Mouse (Mus musculus): ENCODE results near the gene Eif3j1.
"Not testable (repeated sequence)": the region's sequence is repeated elsewhere in the genome, so short reads cannot be mapped to it uniquely, and the experiment has no call there.

Gene Eif3j1

DNA sequence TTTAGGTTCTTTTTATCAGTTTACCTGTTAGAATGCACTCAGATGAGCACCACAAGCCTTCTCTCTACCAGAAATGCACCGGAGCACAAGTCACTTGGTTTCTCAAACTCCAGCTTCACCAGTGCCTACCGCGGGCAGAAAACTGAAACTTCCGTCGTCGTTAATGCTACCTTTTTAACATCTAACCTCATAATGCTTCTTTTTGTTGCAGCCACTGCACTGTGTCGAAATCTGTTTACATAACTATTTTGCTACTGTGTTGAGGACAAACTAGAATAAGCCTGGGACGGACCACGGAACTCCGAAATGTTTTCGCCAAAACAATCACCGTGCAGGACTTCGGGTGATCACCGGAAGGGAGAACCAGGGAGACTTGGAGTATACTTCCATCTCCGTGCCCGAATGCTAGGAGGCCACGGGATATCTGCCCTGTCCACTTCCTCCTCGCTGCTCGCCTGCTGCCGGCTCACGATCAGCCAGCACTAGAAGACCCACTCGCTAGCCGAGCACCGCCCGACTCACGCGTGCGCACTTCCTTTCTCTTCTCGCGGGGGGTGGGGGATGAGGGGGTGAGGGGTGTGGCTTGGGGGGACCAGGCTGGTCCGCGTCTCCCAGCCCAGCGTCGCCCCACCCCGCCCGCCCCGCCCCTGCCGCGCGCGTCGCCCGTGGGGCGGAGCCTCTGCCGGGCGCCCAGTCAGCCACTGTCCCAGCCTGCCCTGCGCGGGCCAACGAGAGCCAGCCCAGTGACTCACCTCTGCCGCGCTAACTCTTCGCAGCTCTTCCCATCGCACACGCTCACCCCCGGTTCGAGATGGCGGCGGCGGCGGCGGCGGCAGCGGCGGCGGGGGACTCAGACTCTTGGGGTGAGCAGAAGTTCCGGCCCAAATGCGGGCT, at the start of gene Eif3j1:
Eif3j1 (plus strand) TSS at position 685 of the 894 bp plus-strand sequence.
- in situ Hi-C loops (cut with MboI): no loop called here

DNA sequence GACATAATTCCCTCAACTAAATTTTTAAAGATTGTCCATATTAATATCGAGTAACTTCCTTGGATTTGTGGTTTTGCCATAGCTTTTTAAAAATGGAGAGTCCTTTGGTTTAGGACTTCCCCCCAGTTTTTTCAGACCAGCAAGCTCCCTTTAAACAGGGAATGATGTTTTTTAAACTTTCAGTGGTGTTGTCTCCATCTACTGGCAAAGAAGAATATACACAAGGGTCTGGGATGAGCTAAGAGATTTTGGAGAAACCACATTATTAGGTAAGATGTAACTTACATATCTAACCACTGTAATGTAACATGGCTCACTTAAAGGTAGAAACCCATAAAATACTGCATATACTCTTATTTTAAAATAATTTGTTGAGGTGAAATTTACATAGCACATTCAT, 32.6 kb upstream of the Eif3j1 start:
- in situ Hi-C loops (cut with MboI): no loop called here

DNA sequence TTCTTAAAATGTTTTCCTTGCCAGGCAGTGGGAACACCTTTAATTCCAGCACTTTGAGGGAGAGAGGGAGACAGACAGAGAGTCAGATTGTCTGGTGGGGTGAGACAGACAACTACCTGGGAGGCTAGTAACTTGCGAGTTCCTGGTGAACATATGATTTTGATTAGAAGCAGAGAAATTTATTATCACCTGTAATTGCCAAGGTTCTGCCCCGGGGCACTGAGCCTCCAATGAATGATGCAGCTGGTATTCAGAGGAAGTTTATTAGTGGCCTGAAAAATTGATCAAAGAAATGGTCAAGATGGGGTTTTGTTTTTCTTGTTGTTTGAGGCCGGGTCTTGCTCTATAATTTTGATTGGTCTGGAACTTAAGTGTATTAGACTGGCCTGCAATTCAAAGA, 19.5 kb upstream of the Eif3j1 start:
- in situ Hi-C loops (cut with MboI): no loop called here

DNA sequence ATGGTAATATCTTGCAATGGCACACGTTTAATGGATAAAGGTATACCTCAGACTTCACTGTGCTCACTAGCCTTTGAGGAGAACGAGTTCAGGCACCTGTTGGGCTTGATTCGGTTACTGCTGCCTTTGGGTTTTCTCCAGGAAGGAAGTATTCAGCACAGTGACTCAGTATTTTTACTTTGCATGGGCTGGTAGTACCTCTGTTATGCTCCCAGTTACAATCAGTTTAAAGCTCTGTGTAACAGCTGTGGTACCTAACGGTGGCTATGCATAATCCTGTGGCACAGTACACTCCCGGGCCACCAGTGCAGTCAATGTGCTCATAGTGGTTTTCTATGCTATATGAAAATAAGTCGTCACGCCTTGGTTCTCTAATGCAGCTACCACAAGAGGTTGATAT, 16.9 kb upstream of the Eif3j1 start:
- in situ Hi-C loops (cut with MboI): no loop called here

DNA sequence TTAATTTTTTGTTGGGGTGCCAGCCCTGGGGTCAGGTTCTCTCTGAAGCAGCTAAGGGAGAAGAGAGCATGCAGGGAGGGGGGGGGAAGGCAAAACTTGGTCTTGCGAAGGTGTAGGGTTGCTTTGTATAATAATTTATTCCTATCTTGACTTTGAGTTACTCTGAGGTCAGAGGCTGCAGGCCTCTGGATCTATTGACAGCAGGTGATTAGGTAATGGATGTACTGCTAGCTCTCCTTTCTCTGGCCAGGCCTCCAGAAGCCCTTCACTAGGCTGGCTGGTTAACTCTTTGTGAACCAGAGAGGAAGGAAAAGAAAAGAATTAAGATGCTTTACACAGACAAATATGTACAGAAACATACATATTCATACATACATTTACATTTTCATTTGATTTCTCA, 9.6 kb upstream of the Eif3j1 start:
- in situ Hi-C loops (cut with MboI): no loop called here

DNA sequence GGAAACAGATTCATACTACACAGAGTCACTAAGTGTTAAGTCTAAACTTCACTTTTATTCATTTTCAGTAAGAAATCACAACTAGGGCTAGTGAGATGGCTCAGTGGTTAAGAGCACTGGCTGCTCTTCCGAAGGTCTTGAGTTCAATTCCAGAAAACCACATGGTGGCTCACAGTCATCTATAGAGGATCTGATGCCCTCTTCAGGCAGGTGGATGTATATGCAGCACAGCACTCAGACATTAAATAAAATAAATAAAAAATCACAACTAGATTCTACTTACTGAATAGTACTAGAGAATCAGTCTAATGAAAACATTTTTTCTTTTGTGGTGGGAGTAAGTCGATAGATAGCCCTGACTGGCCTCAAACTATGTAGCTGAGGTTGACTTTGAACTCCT, 6.1 kb upstream of the Eif3j1 start:
- in situ Hi-C loops (cut with MboI): no loop called here

DNA sequence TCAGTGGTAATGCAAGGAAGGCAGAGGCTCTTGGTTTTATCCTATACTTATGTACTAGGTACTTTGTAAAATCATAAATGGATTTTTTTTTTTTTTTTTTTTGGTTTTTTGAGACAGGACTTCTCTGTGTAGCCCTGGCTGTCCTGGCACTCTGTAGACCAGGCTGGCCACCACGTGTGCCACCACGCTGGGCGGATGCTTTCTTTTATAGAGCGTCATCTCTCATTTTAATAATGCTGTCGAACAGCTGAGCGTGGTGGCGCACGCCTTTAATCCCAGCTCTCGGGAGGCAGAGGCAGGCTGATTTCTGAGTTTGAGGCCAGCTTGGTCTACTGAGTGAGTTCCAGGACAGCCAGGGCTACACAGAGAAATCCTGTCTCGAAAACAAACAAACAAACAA, 1.3 kb upstream of the Eif3j1 start:
- in situ Hi-C loops (cut with MboI): not testable (repeated sequence)

DNA sequence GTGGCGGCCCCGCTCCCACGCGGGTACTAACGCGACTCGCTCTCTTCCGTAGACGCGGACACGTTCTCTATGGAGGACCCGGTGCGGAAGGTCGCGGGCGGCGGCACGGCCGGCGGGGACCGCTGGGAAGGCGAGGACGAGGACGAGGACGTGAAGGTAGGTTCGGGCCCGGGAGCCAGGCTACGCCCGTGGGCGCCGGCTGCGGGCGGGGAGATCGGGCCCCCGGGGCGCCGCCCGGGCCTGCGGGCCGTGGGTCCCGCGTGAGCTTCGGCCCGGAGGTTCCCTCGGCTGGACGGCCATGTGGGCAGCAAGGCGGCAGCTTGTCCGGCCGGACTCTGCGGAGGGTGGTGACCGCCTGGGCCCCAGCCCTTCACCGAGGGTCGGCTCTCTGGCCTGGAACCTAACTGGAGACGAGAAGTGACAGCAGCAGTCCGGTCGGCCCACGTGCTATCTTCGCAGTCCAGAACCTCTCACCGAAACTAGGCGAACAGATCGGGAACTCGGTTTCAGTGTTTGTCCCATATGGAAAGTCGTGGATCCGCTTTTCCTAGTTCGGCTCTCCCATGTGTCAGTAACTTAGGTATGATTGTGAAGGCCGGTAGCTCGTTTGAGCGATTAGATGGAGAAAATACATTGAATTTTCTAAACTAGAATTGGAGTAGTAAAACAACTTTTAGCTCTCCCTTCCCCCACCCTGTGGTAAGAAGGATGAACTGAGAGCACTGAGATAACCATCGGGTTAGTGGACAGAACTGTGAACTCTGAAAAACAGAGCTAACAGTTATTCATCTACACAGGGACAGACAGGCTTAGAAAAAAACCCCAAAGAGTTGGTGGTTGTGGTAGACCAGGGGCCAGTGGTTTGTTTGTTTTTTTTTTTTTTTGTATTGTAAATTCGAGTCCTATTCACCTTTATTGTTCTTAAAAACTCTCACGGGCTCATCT, 682 bp downstream of the Eif3j1 start:
- in situ Hi-C loops (cut with MboI): no loop called here

DNA sequence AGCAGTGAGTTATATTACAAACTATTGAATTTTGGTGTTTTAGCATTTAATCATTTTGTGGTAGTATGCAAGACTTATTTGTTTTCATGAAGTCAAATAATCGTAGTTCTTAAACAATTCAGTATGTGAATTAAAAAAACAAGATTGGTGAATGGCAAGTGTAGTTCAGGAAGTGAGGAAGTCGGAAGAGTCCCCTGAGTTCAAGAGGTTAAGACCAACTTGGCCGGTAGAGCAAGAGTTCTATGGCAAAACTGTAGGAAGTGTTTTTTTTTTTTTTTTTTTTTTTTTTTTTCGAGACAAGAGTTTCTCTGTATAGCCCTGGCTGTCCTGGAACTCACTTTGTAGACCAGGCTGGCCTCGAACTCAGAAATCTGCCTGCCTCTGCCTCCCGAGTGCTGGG, 3.6 kb downstream of the Eif3j1 start:
- in situ Hi-C loops (cut with MboI): no loop called here

DNA sequence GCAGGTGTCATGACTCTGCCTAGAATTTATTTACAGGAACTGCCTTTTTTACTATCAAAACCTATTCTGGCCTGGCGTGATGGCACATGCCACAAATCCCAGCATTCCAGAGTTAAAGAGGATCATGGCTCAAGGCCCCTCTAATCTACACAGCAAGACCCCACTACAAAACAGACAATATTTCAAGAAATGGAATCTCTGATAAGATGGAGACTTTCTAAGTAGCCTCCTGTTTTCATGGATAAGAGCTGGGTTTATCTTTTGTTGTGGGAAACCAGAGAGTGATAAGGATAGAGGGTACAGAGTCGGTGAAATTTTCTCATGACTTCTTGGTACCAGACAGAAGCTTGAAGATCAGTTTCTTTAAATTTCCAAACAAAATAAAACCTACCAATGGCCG, 7.7 kb downstream of the Eif3j1 start:
- in situ Hi-C loops (cut with MboI): no loop called here

DNA sequence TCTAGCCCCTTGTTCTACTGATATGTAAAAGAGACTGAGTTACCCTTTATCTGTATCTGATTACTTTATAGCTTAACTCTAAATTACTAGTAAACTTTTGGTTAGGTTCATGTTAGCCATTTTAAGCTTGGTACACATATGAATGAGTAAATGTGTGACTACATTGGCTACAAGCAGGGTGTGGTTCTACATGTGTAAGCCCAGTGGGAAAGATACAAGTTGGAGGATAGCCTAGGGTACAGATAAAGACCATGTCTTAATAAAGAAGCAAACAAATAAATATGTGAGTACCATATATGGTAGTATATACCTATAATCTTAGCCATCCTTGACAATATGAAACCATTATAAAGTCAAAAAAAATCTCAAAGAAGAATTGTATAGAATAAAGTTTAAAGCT, 15.6 kb downstream of the Eif3j1 start:
- in situ Hi-C loops (cut with MboI): no loop called here

DNA sequence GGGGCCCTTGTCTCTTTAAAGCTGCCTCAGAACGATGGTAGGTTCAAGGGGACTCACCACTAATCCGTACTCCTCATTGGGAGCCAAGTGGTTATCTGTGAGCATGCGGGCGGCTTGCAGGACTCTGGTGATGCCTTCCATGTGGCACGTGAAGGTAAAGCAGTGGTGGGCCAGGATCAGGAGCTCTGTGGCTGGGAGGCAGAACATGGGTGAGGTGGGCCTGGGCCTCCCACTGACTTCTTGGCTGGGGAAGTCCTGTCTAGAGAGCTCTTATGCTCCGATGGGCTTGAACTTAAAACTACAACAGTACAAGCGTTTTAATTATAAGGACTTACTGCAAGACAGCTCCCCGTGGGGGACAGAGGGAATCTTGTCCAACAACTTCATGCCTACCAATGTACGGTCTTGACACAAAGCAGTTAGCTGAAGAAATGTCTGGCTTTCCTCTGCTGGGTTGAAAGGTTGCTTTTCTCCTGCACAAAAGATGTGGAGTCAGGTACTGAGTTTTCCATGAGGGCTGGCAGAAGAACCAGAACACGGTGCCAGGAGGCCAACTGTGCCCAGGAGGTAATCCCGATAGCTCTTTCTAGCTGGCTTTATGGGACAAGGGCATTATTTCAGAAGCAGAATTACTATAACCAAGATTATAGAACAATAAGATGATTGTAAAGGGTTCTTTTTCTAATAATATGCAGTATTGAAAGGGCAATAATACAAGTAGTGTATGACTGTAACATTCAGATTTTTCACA, 31.2 kb downstream of the Eif3j1 start:
- in situ Hi-C loops (cut with MboI): no loop called here

DNA sequence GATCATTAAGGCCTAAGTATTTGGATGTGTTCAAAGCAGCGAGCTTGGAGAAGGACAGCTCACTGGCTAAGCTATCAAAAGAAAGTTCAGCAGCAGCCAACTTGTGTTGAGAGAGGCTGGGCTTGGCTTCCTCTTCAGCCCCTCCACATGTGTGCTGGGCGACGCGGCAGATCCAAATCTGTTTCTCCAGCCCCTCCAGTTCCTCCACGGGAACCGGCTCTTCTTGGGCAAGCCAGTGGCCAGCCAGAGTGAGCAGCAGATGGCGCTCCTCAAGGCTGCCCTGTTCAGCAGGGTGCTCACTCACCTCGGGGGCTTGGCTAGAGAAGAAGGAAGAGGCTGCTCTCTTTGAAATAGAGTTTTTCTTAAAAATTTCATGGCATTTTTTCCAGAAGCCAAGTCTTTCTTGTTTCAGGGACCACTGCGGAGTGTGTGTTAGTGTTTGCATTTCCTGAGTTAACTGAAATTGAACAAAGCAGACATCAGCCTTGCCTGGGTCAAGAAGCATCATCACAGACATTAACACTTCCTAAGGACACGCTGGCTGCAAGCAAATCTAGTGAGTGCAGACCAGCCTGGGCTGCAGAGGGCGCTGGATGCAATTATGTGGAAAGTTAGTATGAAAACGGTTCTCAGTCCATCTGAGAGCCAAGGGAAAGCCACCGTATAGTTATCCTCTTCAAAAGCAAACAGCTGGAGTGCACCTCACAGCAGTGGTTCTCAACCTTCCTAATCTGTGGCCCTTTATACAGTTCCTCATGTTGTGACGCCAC, 37.0 kb downstream of the Eif3j1 start:
- in situ Hi-C loops (cut with MboI): no loop called here

DNA sequence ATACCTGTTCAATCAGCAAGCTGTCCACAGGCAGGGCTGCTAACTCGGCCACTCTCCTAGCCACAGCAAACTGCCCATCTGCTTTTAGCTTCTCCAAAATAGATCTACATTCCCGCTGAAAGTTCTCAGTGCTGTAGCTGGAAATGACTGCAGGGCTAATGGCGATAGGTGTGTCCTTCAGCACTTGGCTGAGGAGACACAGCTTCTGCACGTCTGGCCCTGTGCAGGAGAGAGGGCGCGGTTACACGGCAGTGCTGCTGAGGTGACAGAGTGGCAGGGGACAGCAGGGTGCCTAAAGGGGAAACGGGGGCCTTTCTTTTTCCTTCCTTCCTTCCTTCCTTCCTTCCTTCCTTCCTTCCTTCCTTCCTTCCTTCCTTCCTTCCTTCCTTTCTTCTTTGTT, 37.9 kb downstream of the Eif3j1 start:
- in situ Hi-C loops (cut with MboI): no loop called here

DNA sequence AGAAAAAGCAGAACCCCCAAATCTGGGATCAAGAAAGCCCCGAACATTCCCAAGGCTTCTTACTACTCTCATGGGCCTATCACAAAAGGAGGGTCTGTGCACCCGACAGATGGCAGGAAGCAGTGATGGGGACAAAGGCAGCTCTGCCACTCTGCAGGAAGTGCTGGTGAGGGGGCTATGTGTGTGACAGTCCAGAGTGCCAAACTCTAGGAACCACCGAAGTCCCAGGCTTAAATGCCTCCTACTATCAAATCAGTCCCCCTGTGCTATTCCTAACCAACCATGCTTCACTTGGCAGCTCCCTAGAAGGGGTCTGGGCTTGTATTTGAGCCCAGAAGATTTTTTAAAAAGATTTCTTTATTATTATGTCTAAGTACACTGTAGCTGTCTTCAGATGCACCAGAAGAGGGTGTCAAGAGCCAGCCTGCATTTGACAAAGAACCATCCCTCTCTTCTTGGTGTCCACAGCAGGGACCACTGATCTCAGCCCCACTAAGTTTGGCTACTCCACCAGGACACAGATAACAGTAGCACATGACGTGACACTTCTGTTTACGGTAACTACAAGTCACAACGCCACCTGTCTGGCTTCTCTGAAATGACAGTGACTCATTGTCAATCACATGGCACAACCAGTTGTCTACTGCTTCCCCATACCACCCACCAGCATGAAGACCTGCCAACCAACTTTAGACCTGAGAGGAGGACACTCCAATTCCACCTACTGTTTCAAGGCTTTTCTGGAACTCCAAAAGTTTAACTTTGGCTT, 41.0 kb downstream of the Eif3j1 start:
- in situ Hi-C loops (cut with MboI): no loop called here

DNA sequence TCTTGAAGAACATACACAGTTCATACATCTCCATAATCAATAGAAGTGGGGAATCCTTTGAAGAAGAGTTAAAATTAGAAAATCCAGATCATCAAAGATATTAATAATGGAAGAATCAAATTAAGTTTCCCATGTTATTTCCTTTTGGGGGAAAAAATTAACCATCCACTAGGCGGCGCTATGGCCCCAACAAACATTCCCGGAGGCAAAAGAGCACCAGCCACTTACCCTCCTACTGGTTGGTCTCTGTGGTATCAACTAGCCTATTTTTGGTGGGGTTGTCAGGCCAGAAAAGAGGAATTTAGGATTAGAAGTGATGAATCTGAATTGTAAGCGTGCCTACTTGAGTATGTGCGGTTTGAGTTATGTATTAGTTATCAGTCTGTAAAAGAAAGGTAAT, 41.6 kb downstream of the Eif3j1 start:
- in situ Hi-C loops (cut with MboI): loop anchor here (5.0 kb wide), 1 partner anchor 92 kb away; the partner anchor contains the start of gene Trim69

DNA sequence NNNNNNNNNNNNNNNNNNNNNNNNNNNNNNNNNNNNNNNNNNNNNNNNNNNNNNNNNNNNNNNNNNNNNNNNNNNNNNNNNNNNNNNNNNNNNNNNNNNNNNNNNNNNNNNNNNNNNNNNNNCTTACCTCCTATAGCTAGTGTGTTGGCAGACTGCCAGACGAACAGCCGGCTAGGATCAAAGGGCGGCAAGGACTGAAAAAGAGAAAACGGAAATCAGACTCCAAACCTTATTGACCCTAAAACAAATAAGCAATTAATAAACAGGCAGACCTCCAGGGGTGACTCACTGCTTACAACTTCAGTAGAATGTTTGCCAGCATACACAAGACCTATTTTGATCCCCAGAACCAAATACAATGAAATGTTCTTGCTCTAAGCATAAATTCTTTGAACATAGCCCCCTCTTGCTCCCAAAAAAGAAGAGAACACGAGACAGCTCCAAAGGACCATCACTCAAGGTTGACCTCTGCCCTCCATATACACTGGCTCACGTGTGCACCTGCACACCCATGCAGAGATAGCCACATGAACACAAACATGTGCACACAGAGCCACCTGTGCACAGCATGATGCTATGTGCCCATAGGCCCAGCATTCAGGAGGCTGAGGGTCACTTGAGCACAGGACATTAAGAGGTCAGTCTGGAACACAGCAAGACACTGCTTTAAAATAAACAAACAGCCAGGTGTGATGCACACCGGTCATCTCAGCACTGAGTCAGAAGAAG, 53.5 kb downstream of the Eif3j1 start:
- in situ Hi-C loops (cut with MboI): no loop called here

DNA sequence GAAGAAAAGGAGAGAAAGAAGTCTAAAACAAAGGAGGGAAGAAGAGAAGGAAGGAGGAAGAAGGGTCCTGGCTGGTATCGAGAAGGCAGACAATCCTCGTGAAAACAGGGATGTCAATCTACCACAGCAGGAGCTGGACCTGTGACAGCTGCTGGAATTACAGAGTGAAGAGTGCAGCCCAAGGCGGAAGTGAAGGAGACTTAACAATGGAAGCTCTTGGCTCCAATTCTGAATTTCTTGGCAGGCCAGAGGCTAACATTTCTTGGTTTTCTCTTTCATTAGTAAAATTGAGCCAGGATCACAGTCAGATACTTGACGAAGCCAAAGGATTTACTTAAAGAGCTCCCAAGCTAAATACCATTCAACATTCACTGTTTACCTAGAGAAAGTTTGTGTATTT, 58.1 kb downstream of the Eif3j1 start:
- in situ Hi-C loops (cut with MboI): no loop called here

DNA sequence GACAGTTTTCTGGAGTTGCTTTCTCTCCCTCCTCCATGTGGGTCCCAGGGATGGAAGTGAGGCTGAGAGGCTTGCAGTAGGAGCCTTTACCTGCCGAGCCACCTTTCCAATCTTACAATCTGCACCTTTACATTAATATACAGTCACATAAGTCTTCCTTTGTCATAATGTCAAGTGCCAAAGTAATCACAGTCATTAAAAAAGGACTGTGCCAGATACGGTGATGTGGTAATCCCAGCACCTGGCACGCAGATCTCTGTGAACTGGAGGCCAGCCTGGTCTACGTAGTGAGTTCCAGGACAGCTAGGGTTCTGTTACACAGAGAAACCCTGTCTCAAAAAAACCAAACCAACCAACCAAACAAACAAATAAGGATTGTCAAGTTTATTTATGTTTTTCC, 65.5 kb downstream of the Eif3j1 start:
- in situ Hi-C loops (cut with MboI): no loop called here

DNA sequence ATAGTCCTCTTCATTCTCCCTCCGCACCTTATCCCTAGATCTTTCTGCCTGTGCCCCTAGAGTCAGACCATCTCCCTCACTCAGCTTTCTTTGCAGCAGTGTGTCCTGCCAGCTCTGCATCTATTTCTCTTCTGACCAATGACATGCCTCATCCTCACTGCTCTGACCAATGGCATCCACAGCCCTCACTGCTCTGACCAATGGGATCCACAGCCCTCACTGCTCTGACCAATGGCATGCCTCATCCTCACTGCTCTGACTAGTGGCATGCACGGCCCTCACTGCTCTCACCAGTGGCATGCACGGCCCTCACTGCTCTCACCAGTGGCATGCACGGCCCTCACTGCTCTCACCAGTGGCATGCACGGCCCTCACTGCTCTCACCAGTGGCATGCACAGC, 69.3 kb downstream of the Eif3j1 start:
- in situ Hi-C loops (cut with MboI): not testable (repeated sequence)

All from mature B cell (primary cell).